Mouse (Mus musculus): ENCODE results near the gene Gm20388. TPM values are rescaled to one million over a fixed set of nuclear protein-coding genes. Genes with fewer than 3 reads are reported as not detected.

Gene Gm20388
- polyA plus RNA-seq, 1 experiment from 2014 or later, result not detected

GRCm38 (mm10) chr8:122918438-122919107, 3007.9 kb downstream of the Gm20388 start:
- peaks cover 33 to 87% of the 10 kb centered on the region in 2 experiments for H3K4me1 ChIP-seq (ENCODE audit: control insufficient read depth in 2 of 2, insufficient read depth in 2 of 2, low read length in 2 of 2)
- 62% methylated on average over 7 of the region's 7 CpGs for WGBS
- H3K4me2 ChIP-seq (ENCODE audit: low read length), result peak overlapping the region; percentile 56
- H3K27ac ChIP-seq (replicated peaks in 1 of 2; ENCODE audit: control insufficient read depth in 1 of 2, insufficient read depth in 1 of 2, low read depth in 2 of 2, low read length in 2 of 2), result peak overlapping the region; percentile 88 to 94
- H3K9me3 ChIP-seq (ENCODE audit: control insufficient read depth, low read length), result no peaks in the 10 kb centered on the region
- H3K9ac ChIP-seq (ENCODE audit: low read length), result no peak overlapping the region; the same call in 1 of the 2 replicates
- H3K36me3 ChIP-seq (ENCODE audit: control insufficient read depth, insufficient read depth, low read length), result peaks cover 16% of the 10 kb centered on the region
- no peak for ATAC-seq (ENCODE audit: insufficient number of reproducible peaks, insufficient read depth, low FRiP score, low read depth)
- H3K4me3 ChIP-seq (ENCODE audit: control insufficient read depth in 1 of 2, insufficient read depth in 1 of 2, low read depth in 1 of 2, low read length in 2 of 2), result no peak overlapping the region
- H3K27me3 ChIP-seq (ENCODE audit: control insufficient read depth, insufficient read depth, low read length), result no peaks in the 10 kb centered on the region

- no peak overlapping the region for H3K27ac ChIP-seq (replicated peaks in 1 of 2; ENCODE audit: control insufficient read depth in 1 of 2, insufficient read depth in 1 of 2, low read depth in 2 of 2, low read length in 2 of 2)
- H3K9ac ChIP-seq (ENCODE audit: low read length), result no peak overlapping the region
- no peak overlapping the region for H3K4me2 ChIP-seq (ENCODE audit: low read length)
- no peaks in the 10 kb centered on the region for H3K9me3 ChIP-seq (ENCODE audit: control insufficient read depth, low read length)
- H3K27me3 ChIP-seq (ENCODE audit: control insufficient read depth, insufficient read depth, low read length), result no peaks in the 10 kb centered on the region
- ATAC-seq (ENCODE audit: insufficient number of reproducible peaks, insufficient read depth, low FRiP score, low read depth), result no peak
- H3K4me1 ChIP-seq (ENCODE audit: control insufficient read depth in 2 of 2, insufficient read depth in 2 of 2, low read length in 2 of 2), result peaks cover 38 to 93% of the 10 kb centered on the region in 2 experiments
- no peaks in the 10 kb centered on the region for H3K36me3 ChIP-seq (ENCODE audit: control insufficient read depth, insufficient read depth, low read length)
- no peak overlapping the region for H3K4me3 ChIP-seq (ENCODE audit: control insufficient read depth in 1 of 2, insufficient read depth in 1 of 2, low read depth in 1 of 2, low read length in 2 of 2)
- WGBS, result 75% methylated on average over 7 of the region's 7 CpGs
Measured at GRCm38 (mm10) chr8:122920890-122921289, 3010.2 kb downstream of the Gm20388 start.

GRCm38 (mm10) chr8:122922945-122923344, 3012.3 kb downstream of the Gm20388 start:
- Histone ChIP-seq H3K4me3 (ENCODE audit: control insufficient read depth in 1 of 2, insufficient read depth in 1 of 2, low read depth in 1 of 2, low read length in 2 of 2) (no peak overlapping the region), H3K9me3 (ENCODE audit: control insufficient read depth, low read length) (no peaks in the 10 kb centered on the region), H3K4me2 (ENCODE audit: low read length) (no peak overlapping the region), H3K36me3 (ENCODE audit: control insufficient read depth, insufficient read depth, low read length) (0 out of 2 replicates have a peak, but pooled peaks cover 6% of the 10 kb centered on the region), H3K27me3 (ENCODE audit: control insufficient read depth, insufficient read depth, low read length) (no peaks in the 10 kb centered on the region), H3K9ac (ENCODE audit: low read length) (peak overlapping the region; percentile 51; the same call in 1 of the 2 replicates), H3K27ac (replicated peaks in 1 of 2; ENCODE audit: control insufficient read depth in 1 of 2, insufficient read depth in 1 of 2, low read depth in 2 of 2, low read length in 2 of 2) (peak overlapping the region in 1 of 2 experiments; percentile 80; a peak in 2 of 4 replicates), H3K4me1 (ENCODE audit: control insufficient read depth in 2 of 2, insufficient read depth in 2 of 2, low read length in 2 of 2) (peaks cover 28 to 88% of the 10 kb centered on the region in 2 experiments)
- WGBS, result 82% methylated on average over 3 of the region's 3 CpGs
- no peak for ATAC-seq (ENCODE audit: insufficient number of reproducible peaks, insufficient read depth, low FRiP score, low read depth)

GRCm38 (mm10) chr8:122923431-122924090, 3012.9 kb downstream of the Gm20388 start:
- no peak overlapping the region for H3K4me3 ChIP-seq (ENCODE audit: control insufficient read depth in 1 of 2, insufficient read depth in 1 of 2, low read depth in 1 of 2, low read length in 2 of 2)
- H3K4me2 ChIP-seq (ENCODE audit: low read length), result peak overlapping the region; percentile 45
- peaks cover 23 to 82% of the 10 kb centered on the region in 2 experiments for H3K4me1 ChIP-seq (ENCODE audit: control insufficient read depth in 2 of 2, insufficient read depth in 2 of 2, low read length in 2 of 2)
- peak overlapping the region; percentile 51 for H3K9ac ChIP-seq (ENCODE audit: low read length)
- peak overlapping the region; percentile 60 to 80 for H3K27ac ChIP-seq (replicated peaks in 1 of 2; ENCODE audit: control insufficient read depth in 1 of 2, insufficient read depth in 1 of 2, low read depth in 2 of 2, low read length in 2 of 2)
- WGBS, result 14% methylated on average over 7 of the region's 7 CpGs
- 0 out of 2 replicates have a peak, but pooled peaks cover 6% of the 10 kb centered on the region for H3K36me3 ChIP-seq (ENCODE audit: control insufficient read depth, insufficient read depth, low read length)
- no peaks in the 10 kb centered on the region for H3K9me3 ChIP-seq (ENCODE audit: control insufficient read depth, low read length)
- H3K27me3 ChIP-seq (ENCODE audit: control insufficient read depth, insufficient read depth, low read length), result no peaks in the 10 kb centered on the region
- ATAC-seq (ENCODE audit: insufficient number of reproducible peaks, insufficient read depth, low FRiP score, low read depth), result no peak

GRCm38 (mm10) chr8:122924091-122924490, 3013.4 kb downstream of the Gm20388 start:
- Histone ChIP-seq H3K36me3 (ENCODE audit: control insufficient read depth, insufficient read depth, low read length) (0 out of 2 replicates have a peak, but pooled peaks cover 6% of the 10 kb centered on the region), H3K4me1 (ENCODE audit: control insufficient read depth in 2 of 2, insufficient read depth in 2 of 2, low read length in 2 of 2) (peaks cover 18 to 77% of the 10 kb centered on the region in 2 experiments), H3K27me3 (ENCODE audit: control insufficient read depth, insufficient read depth, low read length) (no peaks in the 10 kb centered on the region), H3K9ac (ENCODE audit: low read length) (peak overlapping the region; percentile 51), H3K9me3 (ENCODE audit: control insufficient read depth, low read length) (no peaks in the 10 kb centered on the region), H3K4me3 (ENCODE audit: control insufficient read depth in 1 of 2, insufficient read depth in 1 of 2, low read depth in 1 of 2, low read length in 2 of 2) (no peak overlapping the region), H3K27ac (replicated peaks in 1 of 2; ENCODE audit: control insufficient read depth in 1 of 2, insufficient read depth in 1 of 2, low read depth in 2 of 2, low read length in 2 of 2) (peak overlapping the region; percentile 60 to 80), H3K4me2 (ENCODE audit: low read length) (peak overlapping the region; percentile 45)
- 46% methylated on average over 6 of the region's 6 CpGs for WGBS
- ATAC-seq (ENCODE audit: insufficient number of reproducible peaks, insufficient read depth, low FRiP score, low read depth), result no peak

GRCm38 (mm10) chr8:122925939-122926722, 3015.5 kb downstream of the Gm20388 start:
- H3K27me3 ChIP-seq (ENCODE audit: control insufficient read depth, insufficient read depth, low read length), result no peaks in the 10 kb centered on the region
- H3K9ac ChIP-seq (ENCODE audit: low read length), result no peak overlapping the region
- WGBS, result 66% methylated on average over 8 of the region's 8 CpGs
- peak overlapping the region in 1 of 2 experiments; percentile 18; a peak in 1 of 4 replicates for H3K27ac ChIP-seq (replicated peaks in 1 of 2; ENCODE audit: control insufficient read depth in 1 of 2, insufficient read depth in 1 of 2, low read depth in 2 of 2, low read length in 2 of 2)
- no peak overlapping the region for H3K4me3 ChIP-seq (ENCODE audit: control insufficient read depth in 1 of 2, insufficient read depth in 1 of 2, low read depth in 1 of 2, low read length in 2 of 2)
- no peak for ATAC-seq (ENCODE audit: insufficient number of reproducible peaks, insufficient read depth, low FRiP score, low read depth)
- no peaks in the 10 kb centered on the region for H3K9me3 ChIP-seq (ENCODE audit: control insufficient read depth, low read length)
- H3K36me3 ChIP-seq (ENCODE audit: control insufficient read depth, insufficient read depth, low read length), result 0 out of 2 replicates have a peak, but pooled peaks cover 6% of the 10 kb centered on the region
- peaks cover 12 to 70% of the 10 kb centered on the region in 2 experiments for H3K4me1 ChIP-seq (ENCODE audit: control insufficient read depth in 2 of 2, insufficient read depth in 2 of 2, low read length in 2 of 2)
- H3K4me2 ChIP-seq (ENCODE audit: low read length), result no peak overlapping the region

GRCm38 (mm10) chr8:122926782-122927181, 3016.1 kb downstream of the Gm20388 start:
- no peak overlapping the region for H3K4me3 ChIP-seq (ENCODE audit: control insufficient read depth in 1 of 2, insufficient read depth in 1 of 2, low read depth in 1 of 2, low read length in 2 of 2)
- H3K9ac ChIP-seq (ENCODE audit: low read length), result no peak overlapping the region
- 82% methylated on average over 7 of the region's 7 CpGs for WGBS
- ATAC-seq (ENCODE audit: insufficient number of reproducible peaks, insufficient read depth, low FRiP score, low read depth), result no peak
- no peaks in the 10 kb centered on the region for H3K9me3 ChIP-seq (ENCODE audit: control insufficient read depth, low read length)
- H3K27me3 ChIP-seq (ENCODE audit: control insufficient read depth, insufficient read depth, low read length), result no peaks in the 10 kb centered on the region
- H3K36me3 ChIP-seq (ENCODE audit: control insufficient read depth, insufficient read depth, low read length), result 0 out of 2 replicates have a peak, but pooled peaks cover 6% of the 10 kb centered on the region
- H3K4me1 ChIP-seq (ENCODE audit: control insufficient read depth in 2 of 2, insufficient read depth in 2 of 2, low read length in 2 of 2), result peaks cover 16 to 69% of the 10 kb centered on the region in 2 experiments
- H3K4me2 ChIP-seq (ENCODE audit: low read length), result no peak overlapping the region
- no peak overlapping the region for H3K27ac ChIP-seq (replicated peaks in 1 of 2; ENCODE audit: control insufficient read depth in 1 of 2, insufficient read depth in 1 of 2, low read depth in 2 of 2, low read length in 2 of 2)

Data from heart, embryonic 14.5 days (tissue).